Mouse (Mus musculus) hindbrain, postnatal 0 days (tissue): ENCODE measurements around the gene Gpr19. TPM values are rescaled to one million over a fixed set of nuclear protein-coding genes. Genes with fewer than 3 reads are reported as not detected.
A peak's percentile ranks its signal among the peaks of the same experiment; 100 is the strongest.

Source experiments
- ATAC-seq: fragments of 200-750 bp; cut with Nextera tagmentation; 2 replicates; pipeline ENCODE4 v1.8.0; 2017; ENCODE audit warnings: mild to moderate bottlenecking, moderate TSS enrichment, moderate library complexity
- DNase-seq: peaks from one replicate; pipeline ENCODE4 v3.0.0-alpha.2; 2015; ENCODE audit warnings: low spot score
- H3K27ac ChIP-seq: fragments of 300-500 bp; sonication (generic); 2 replicates; pipeline ENCODE4 v1.5.1; 2014; ENCODE audit warnings: mild to moderate bottlenecking
- H3K27me3 ChIP-seq: fragments of 300-500 bp; sonication (generic); 2 replicates; pipeline ENCODE4 v1.6.1; 2014; ENCODE audit warnings: low read length, mixed read lengths; ENCODE audit not compliant: insufficient read depth
- H3K36me3 ChIP-seq: fragments of 300-500 bp; sonication (generic); 2 replicates; pipeline ENCODE4 v1.6.1; 2014; ENCODE audit warnings: low read length, mixed read lengths; ENCODE audit not compliant: insufficient read depth
- H3K4me1 ChIP-seq: fragments of 300-500 bp; sonication (generic); 2 replicates; pipeline ENCODE4 v1.6.1; 2014; ENCODE audit warnings: antibody characterized with exemption, low read length, mixed read lengths; ENCODE audit not compliant: insufficient read depth
- H3K4me2 ChIP-seq: fragments of 300-500 bp; sonication (generic); 2 replicates; pipeline ENCODE4 v1.6.1; 2014; ENCODE audit warnings: low read depth, mild to moderate bottlenecking, low read length, moderate library complexity, mixed read lengths
- H3K4me3 ChIP-seq: fragments of 300-500 bp; sonication (generic); 2 replicates; pipeline ENCODE4 v1.5.1; 2014; ENCODE audit warnings: low read length
- H3K9ac ChIP-seq: fragments of 300-500 bp; sonication (generic); replicated peaks from 2 replicates; pipeline ENCODE4 v1.6.1; 2014; ENCODE audit warnings: mild to moderate bottlenecking, low read length, moderate library complexity, mixed read lengths
- H3K9me3 ChIP-seq: fragments of 300-500 bp; sonication (generic); 2 replicates; pipeline ENCODE4 v1.6.1; 2016; ENCODE audit warnings: low read length, mixed read lengths
- CTCF ChIP-seq: IDR thresholded peaks from 2 replicates; pipeline ENCODE4 v1.5.1; 2016; ENCODE audit warnings: antibody characterized with exemption, control low read depth, low read depth
- WGBS: fragments of 180-500 bp; shearing (Covaris S2); extraction: QIAGEN DNeasy Blood & Tissue Kit; methylation state at CpG from one replicate; pipeline ENCODE4 v1.1.7; 2014; 5-methylcytosine and 5-hydroxymethylcytosine counted together
- polyA plus RNA-seq: library from polyadenylated mRNA; unstranded; fragments of >200 nt; fragmentation: Nextera tagmentation; extraction: Ambion mirVana; gene quantifications from 2 replicates; pipeline ENCODE4 v1.2.1, GENCODE M21; 2015
- total RNA-seq: library from RNA; depleted of rRNA; stranded (reverse); fragments of >200 nt; gene quantifications from 2 replicates; pipeline ENCODE4 v1.2.3, GENCODE M21; 2014

The Gpr19 gene
- total and polyA plus RNA-seq, 2 experiments from 2014 or later: 33.2 to 33.7 TPM

DNA sequence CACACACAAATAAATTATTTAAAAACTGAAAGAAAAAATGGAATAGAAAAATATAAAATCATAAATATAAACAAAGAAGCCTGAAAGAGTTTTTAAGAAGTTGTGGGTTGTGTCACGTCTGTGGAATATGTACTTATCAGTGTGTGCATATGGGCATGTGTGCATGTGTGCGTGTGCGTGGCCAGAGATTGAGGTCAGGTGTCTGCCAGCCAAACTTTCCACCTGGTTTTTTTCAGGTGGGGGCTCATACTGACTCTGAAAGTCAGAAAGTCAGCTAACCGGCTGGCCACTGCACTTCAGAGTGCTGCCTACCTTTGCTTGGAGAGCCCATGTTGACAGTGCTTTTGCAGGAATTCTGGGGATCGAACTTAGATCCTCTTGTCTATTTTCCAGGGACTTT lies 35.9 kb upstream of the Gpr19 start:
- no peaks in the 10 kb centered on the region for H3K27me3 ChIP-seq
- H3K9me3 ChIP-seq: no peaks in the 10 kb centered on the region
- no peak for ATAC-seq
- DNase-seq: no peak
- no peak overlapping the region for H3K4me3 ChIP-seq
- no peak overlapping the region for H3K27ac ChIP-seq
- no peak for TF ChIP-seq CTCF
- no peaks in the 10 kb centered on the region for H3K36me3 ChIP-seq
- no peak overlapping the region for H3K4me2 ChIP-seq
- 94% methylated on average over 5 of the region's 5 CpGs for WGBS
- no peak overlapping the region for H3K9ac ChIP-seq
- H3K4me1 ChIP-seq: no peaks in the 10 kb centered on the region

DNA sequence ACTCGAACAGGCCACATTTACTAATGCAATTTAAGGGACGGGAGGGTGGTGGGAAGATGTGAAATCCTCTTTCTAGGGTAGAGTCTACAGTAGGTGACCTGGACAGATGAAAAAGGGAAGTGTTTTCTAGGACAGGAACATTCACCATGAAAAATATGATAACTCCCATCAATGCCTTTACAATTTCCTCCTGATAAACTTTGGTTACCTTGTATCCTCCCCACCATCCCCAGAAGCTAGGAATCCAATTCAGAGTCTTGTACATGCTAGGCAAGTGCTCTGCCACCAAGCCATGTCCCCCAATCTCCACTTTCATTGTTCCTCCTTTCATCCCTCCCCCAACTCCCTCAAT lies 34.8 kb upstream of the Gpr19 start:
- ATAC-seq: no peak
- no peak overlapping the region for H3K27ac ChIP-seq
- no peaks in the 10 kb centered on the region for H3K36me3 ChIP-seq
- no peaks in the 10 kb centered on the region for H3K4me1 ChIP-seq
- H3K4me3 ChIP-seq: no peak overlapping the region
- no peak for TF ChIP-seq CTCF
- 76% methylated on average over 2 of the region's 2 CpGs for WGBS
- no peak for DNase-seq
- H3K9me3 ChIP-seq: no peaks in the 10 kb centered on the region
- no peak overlapping the region for H3K9ac ChIP-seq
- no peaks in the 10 kb centered on the region for H3K27me3 ChIP-seq
- no peak overlapping the region for H3K4me2 ChIP-seq

DNA sequence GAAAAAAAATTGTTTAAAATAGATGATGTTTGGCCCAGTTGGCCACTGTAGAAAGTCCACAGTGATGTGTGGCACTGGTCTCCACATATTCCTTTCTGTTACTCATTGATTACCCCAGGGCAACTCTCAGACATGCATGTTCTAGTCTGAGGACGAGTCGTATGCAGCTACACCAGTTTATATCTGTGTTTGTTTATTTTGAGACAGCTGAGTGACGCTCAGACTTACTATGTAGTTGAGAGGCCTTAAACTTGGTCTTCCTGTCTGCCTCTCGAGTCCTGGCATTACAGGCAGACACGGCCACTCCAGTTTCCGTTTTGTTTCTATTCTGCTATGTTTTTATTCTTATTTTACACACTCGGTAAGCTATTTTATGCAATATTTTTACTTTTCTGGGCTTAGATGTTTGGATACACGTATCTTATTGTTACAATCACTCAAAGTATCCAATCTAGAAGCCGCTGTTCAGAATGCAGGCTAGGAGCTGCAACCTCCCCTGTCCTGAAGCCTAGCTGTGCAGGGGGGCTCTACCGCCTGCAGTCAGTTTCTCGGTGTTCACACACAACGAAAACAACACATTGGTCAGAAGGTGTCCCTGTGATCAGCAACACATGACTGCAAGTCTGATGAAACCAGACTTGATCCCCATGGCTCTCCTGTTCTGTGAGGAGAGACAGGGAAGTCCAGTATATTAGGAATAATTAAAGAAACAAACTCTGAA lies 34.3 kb upstream of the Gpr19 start:
- TF ChIP-seq CTCF: no peak
- no peaks in the 10 kb centered on the region for H3K4me1 ChIP-seq
- no peak for DNase-seq
- no peak overlapping the region for H3K9ac ChIP-seq
- no peak overlapping the region for H3K4me3 ChIP-seq
- H3K36me3 ChIP-seq: no peaks in the 10 kb centered on the region
- no peak overlapping the region for H3K27ac ChIP-seq
- no peaks in the 10 kb centered on the region for H3K9me3 ChIP-seq
- 64% methylated on average over 12 of the region's 12 CpGs for WGBS
- no peak for ATAC-seq
- H3K27me3 ChIP-seq: no peaks in the 10 kb centered on the region
- H3K4me2 ChIP-seq: peak overlapping the region; percentile 3

DNA sequence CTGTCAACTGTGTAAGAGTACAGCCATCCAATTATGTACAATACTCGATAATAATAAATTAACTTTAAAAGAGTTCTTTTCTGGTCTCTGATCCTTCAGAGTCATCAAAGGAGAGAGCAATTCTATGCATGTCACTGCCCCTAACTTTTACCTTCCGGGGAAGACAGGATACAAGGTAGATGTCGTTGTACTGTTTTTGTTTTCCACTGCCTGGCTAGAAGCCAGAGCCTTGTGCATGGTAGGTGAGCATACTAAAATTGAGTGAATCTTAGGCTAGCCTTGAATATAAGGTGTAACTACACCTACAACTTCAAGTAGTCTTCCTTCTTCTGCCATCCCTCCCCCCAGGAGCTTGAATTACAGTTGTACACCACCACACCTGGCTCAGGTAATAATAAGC lies 32.8 kb upstream of the Gpr19 start:
- no peak overlapping the region for H3K27ac ChIP-seq
- no peak for TF ChIP-seq CTCF
- H3K36me3 ChIP-seq: no peaks in the 10 kb centered on the region
- H3K4me2 ChIP-seq: peak overlapping the region; percentile 78; the same call in 1 of the 2 replicates
- ATAC-seq (no peak), DNase-seq (no peak)
- H3K4me3 ChIP-seq: no peak overlapping the region
- H3K4me1 ChIP-seq: peaks cover 8% of the 10 kb centered on the region; the same call in 1 of the 2 replicates
- H3K9ac ChIP-seq: no peak overlapping the region
- WGBS: 80% methylated on average over 3 of the region's 3 CpGs
- H3K9me3 ChIP-seq: no peaks in the 10 kb centered on the region
- no peaks in the 10 kb centered on the region for H3K27me3 ChIP-seq

DNA sequence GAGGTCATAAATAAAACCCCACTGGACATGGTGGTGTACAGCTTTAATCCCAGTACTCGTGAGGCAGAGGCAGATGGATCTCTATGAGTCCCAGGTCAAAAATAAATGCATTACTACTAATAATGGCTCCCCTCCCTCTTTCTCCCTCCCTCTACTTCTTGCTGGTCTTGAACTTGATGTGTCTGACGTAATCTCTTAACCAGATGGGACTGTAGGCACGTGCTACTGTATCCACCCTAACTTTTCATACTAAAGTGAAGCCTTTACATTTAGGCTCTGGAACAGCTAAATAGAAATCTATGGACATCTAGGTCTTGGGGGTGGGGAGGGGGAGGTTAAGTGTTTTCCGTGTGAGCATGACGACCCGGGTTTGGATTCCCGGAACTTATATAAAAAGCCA lies 32.0 kb upstream of the Gpr19 start:
- WGBS: 73% methylated on average over 7 of the region's 7 CpGs
- TF ChIP-seq CTCF: no peak
- Histone ChIP-seq H3K4me3 (peak overlapping the region; percentile 59), H3K4me1 (peaks cover 8% of the 10 kb centered on the region; the same call in 1 of the 2 replicates), H3K9ac (no peak overlapping the region), H3K4me2 (peak overlapping the region; percentile 78; the same call in 1 of the 2 replicates), H3K9me3 (no peaks in the 10 kb centered on the region), H3K27ac (no peak overlapping the region), H3K27me3 (no peaks in the 10 kb centered on the region), H3K36me3 (no peaks in the 10 kb centered on the region)
- DNase-seq (no peak), ATAC-seq (no peak)

DNA sequence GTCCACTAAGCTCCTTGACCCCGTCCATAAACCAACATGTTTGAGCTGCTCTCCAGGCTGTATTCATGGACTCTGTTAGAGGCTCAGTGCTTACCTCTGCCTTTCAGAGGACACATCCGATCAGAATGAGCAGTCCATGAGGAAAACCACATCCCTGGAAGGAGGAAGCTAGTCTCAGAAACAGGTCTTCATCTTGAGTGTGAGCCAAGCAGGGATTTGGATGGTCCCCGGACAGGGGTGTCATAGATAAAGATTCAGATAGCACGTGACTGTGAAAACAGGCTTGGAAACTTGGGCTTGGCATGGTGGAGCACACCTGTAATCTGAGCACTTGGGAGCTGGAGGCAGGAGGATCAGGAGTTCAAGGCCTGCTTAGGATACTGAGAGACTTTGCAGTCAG lies 31.5 kb upstream of the Gpr19 start:
- Histone ChIP-seq H3K9me3 (no peaks in the 10 kb centered on the region), H3K27me3 (no peaks in the 10 kb centered on the region), H3K4me1 (peaks cover 8% of the 10 kb centered on the region; the same call in 1 of the 2 replicates), H3K27ac (no peak overlapping the region), H3K4me2 (peak overlapping the region; percentile 78), H3K4me3 (peak overlapping the region; percentile 59), H3K9ac (no peak overlapping the region), H3K36me3 (no peaks in the 10 kb centered on the region)
- ATAC-seq (no peak), DNase-seq (no peak)
- 42% methylated on average over 4 of the region's 4 CpGs for WGBS
- no peak for TF ChIP-seq CTCF

DNA sequence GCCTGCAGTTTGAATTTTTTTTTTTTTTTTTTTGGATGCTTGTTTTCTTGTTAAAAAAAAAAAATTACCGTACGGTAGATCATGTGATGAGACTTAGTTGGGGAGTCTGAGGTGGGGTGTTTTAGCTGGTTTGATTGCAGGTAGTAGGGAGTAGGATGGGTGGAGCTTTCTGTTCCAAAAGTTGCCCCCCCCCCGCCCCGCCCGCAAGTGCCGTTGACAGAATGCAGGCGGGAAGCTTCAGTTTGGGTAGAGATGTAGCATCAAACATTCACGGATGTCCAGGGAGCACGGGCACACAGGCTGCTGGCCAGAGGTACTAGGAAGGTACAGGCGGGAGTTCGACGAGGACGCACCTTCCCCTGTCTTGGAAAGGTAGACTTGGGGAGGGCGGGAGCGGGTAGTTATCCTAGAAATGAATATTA lies 30.5 kb upstream of the Gpr19 start:
- Histone ChIP-seq H3K9ac (peak overlapping the region; percentile 85), H3K9me3 (no peaks in the 10 kb centered on the region), H3K27ac (peak overlapping the region; percentile 89; the same call in 1 of the 2 replicates), H3K36me3 (no peaks in the 10 kb centered on the region), H3K4me2 (peak overlapping the region; percentile 78), H3K4me1 (peaks cover 8% of the 10 kb centered on the region; the same call in 1 of the 2 replicates), H3K4me3 (peak overlapping the region; percentile 59), H3K27me3 (no peaks in the 10 kb centered on the region)
- ATAC-seq: peak; percentile 49
- no peak for TF ChIP-seq CTCF
- DNase-seq: peak; percentile 38
- WGBS: under 1% methylated on average over 15 of the region's 15 CpGs
